Mouse (Mus musculus) frontal cortex, postnatal 14 days (tissue): ENCODE measurements at regions not wholly inside any gene's neighbourhood (a gene's known extent, or its start where the extent isn't known, plus 50 kb on each side); places are given as distances from the start of the nearest gene placed in this dataset.
"Not testable (repeated sequence)": the region's sequence is repeated elsewhere in the genome, so short reads cannot be mapped to it uniquely, and the experiment has no call there.

Experiments
- DNase-seq, 2 experiments: peaks; one replicate each; pipeline ENCODE4 v3.0.0; 2022; ENCODE audit warnings: low spot score in 2 of 2

DNA sequence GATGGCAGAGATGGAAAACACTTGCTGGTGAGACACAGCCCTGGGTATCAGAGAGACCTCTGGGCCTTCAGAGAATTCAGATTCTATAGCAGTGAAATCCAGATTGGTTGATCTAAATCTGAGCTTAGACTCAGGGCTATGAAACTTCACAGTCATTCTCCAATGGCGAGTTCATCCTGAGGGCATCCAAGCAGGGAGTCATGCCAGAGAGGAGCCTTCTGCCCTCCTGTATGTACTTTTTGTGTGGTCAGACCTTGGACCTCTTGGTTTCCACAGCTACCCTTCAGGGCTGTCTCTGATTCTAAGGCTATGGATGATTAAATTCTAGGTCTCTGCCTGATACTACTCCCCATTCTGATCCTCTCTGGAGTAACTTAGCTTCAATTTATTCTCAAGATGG lies 122.0 kb upstream of the Mettl15 start:
- no peak for DNase-seq

DNA sequence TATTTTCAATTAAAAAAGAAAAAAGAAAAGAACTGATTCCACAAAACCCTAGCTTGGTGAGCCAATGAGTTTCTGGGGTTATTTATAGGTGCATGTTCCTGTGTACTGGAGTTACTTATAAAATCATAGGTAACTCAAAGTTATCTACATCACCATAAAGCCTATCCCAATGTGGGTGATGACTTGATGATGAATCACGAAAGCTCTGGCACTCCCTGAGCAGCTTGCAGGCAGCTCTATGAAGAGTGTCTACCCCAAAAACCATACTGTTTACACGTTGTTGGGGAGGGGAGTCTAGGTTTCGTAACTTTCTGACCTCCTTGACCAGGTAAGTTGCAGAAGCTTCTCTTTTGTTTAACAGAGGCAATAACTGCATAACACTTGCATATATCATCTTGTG lies 123.7 kb upstream of the Mettl15 start:
- DNase-seq = no peak

DNA sequence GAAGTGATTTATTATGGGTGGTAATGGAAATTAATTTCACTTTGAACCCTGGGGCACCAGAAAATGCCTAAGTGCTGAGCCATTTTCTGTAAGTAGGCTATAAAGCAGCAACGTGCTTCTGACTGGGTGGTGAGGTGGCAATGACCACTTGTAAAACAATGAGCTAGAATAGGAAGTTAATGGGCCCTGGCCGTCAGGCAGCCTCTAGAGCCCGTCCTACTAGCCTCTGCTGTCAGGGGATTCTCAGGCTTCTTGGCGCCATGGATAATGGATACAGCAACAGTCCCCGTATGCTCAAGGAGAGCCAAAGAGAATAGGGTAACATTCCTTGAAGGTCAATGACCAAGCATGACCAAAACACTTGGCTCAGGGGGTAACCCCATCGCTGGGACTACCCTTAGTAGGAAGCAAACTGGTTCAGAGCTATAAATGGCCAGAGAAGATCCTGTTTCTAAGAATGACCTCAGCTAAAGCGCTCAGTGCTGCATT lies 126.1 kb upstream of the Mettl15 start:
- DNase-seq = no peak

DNA sequence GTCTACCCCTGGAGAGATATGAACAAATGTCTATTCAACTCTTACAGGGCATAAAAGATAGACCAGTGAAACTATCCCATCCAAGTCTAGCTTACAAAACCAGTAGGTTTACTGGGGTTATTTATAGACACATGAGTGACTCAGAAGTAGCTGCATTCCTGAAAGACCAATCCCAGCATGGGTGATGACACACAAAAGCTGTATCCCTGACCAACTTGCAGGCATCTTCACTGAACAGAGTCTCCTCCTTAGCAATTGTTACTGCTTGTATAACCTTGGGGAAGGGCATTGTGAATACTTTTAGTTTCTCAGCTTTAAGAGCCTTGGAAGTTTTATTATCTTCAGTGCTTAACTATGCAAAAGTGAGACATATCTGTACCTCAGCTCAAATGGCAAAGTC lies 139.6 kb upstream of the Mettl15 start:
- DNase-seq = no peak

DNA sequence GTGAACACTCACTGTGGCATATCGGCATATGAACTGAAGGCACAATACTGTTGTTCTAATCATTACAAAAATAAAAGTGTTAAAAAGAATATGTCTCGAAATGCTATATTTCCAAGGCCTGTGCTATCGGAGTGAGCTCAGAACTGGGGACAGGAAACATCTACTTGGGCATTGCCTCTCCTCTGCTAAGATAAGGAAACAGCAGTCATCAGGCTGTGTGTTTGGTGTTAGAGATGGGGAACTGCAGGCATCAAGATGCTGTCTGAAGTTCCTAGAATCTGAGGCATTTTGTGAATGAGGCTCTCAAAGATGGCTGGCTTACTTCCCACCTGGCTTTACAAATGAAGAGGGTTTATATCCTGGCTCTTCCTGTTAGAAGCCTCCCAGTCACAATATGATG lies 150.6 kb upstream of the Mettl15 start:
- DNase-seq = no peak

DNA sequence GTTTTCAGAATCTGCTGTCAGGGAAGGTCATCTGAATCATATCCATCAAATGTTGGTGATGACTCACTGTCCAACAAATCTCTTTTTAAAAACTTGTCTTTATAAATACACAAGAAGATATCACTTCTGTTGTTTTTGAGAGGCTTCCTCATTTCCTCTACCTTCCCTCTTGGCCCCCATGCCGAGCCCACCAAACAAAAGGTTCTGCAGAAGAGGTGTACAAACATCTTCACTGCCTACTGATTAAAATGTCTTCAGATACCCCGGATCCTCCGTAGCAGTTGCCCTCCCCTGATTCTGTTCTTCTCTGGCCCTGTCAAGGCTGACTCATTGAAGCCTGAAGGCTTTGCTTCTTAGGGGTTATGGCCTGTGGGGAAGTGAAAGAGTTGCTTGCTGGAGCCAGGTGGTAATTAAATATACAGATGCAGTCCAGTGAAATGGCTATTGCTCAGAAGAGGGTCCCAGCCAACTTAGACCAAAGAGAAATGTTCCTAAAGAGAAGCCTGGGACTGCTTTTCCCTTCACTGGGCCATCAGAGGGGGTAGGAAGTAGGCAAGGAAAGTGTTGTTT lies 162.1 kb upstream of the Mettl15 start:
- no peak for DNase-seq

DNA sequence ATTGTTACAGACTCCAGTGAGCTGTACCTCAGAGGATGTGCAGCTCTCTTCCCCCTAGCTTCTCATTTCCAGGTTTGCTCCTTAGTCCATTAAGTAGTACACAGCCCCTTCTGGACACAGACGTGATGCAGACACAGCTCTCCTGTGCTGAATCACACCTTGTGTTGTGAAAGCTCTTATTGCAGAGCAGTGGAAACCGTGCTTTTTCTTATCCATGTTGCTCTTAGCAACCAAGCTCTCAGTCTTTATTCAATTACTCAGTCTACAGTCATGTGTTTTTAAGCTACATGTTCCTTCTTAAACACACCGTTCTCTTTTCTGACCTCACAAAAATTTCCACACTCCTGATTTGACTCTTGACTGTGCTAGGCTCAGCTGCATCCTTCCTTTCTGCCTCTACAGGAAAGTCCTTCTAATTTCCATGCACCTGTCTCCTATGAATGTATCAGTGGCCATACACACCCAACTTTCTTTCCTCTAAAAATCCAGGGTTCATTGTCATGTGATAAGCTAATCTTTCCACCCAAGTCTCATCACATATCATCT lies 163.0 kb upstream of the Mettl15 start:
- no peak for DNase-seq

DNA sequence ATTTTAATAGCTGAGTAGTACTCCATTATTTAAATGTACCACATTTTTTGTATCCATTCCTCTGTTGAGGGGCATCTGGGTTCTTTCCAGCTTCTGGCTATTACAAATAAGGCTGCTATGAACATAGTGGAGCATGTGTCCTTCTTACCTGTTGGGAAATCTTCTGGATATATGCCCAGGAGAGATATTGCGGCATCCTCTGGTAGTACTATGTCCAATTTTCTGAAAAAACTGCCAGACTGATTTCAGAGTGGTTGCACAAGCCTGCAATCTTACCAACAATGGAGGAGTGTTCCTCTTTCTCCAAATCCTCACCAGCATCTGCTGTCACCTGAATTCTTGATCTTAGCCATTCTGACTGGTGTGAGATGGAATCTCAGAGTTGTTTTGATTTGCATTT lies 181.7 kb upstream of the Mettl15 start:
- DNase-seq = not testable (repeated sequence)

DNA sequence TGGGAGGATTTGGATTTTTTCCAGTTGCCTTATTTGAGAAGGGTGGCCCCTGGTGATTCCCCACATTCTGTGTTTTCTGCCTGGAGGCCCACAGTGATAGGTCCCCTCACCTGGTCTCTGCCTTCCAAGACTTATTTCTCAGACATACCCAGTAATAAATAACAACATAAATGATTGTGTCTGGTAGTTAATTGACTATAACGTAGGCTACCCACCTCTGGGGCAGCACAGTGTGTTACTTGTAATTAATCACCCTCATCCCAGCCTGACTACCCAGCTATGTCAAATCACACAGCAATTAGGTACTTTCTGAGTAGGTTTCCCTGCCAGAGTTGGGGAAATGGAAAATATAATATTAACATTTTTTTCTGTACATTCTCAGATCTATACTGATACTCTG lies 190.2 kb upstream of the Bdnf start:
- no peak for DNase-seq

DNA sequence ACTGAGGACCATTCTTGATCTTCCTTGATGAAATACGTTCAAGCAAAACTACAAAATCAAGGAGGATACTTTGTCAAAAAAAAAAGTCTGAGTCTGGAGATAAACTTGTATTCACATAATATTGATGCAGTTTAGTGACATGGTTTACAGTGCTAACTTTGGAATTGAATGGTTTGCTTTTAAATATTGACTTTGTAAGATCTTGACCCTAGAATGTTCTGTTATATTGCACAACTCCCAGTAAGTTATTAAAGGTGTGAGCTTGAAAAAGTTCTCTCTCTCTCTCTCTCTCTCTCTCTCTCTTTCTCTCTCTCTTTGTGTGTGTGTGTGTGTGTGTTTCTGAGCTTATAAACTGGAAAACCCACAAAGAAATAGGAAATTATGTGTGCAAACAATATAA lies 186.9 kb upstream of the Bdnf start:
- DNase-seq = no peak

DNA sequence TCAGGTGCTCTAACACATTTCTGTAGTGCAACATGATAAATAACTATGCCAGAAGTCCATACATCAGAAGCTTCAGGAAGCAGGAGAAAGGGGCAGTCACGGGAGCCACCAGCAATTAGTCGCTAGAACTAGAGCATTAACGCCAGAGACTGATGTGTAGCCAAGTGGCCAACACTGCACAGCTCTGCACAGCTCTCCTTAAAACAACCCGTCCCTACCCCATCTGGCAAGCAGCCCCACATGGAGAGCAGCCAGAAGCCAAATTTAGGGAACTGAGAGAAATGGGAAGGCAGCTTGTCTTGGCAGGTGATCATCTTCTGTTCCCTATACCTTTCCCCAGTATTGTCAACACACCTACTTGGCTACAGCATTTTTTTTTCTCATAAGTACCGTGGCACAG lies 172.3 kb upstream of the Bdnf start:
- DNase-seq = peak; percentile 10 to 19

DNA sequence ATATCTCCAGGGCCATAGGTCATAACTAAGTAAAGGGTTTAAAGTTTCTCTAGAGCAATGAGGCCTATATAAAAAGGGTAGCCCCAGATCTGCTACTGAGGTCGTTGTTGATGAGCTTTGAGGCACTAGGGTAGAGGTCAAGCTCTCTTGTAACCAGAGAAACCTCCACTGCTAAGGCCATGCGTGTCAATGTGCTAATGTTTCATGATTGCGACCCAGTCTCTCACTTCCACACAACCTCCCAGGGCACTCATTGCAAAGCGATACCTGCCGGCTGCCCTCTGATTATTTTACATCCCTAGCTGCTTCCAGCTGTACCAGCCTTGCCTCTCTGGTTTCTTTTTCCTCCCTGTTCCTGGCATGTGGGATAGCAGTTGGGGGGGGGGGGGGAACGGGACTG lies 169.6 kb upstream of the Bdnf start:
- DNase-seq = no peak

DNA sequence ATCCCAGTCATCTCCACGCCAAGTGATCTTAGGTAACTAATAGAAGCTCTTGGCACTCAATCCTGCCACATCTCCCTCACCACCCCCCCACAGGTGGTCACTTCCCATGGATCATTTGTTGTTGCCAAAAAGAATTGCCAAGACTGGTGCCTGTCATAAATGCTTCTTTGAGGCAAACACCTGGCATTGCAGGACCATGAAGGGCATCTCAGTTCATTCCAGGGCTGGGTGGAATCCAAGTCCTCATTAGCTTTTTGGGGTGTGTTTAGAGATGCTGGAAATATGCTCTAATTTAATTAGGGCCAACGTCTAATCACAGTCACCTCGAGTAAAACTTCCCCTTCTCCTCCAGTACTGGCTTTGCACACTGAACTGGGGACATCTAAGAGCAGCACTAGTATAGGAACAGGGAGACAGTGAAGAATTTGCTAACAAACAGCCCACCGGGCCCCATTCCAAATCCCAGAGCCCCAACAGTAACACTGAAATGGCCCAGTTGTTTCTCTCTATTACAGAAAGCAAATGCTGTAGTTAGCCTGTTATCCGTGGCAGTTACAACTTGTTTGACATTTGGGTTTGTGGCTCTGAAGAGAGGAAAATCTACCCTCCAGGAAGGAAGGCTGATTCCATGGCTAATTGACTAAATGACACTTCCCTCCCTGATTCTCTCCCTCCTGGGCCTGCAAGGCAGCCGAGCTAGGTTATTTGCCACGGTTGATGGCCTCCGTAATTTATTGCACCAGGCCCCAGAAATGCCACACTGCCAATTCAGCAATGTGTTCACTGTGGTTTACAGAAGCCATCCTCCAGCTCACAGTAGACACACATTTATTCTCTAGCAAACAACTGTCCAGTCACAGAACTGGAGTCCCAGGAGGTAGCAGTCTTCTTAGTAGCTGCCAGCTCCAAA lies 164.2 kb upstream of the Bdnf start:
- no peak for DNase-seq

DNA sequence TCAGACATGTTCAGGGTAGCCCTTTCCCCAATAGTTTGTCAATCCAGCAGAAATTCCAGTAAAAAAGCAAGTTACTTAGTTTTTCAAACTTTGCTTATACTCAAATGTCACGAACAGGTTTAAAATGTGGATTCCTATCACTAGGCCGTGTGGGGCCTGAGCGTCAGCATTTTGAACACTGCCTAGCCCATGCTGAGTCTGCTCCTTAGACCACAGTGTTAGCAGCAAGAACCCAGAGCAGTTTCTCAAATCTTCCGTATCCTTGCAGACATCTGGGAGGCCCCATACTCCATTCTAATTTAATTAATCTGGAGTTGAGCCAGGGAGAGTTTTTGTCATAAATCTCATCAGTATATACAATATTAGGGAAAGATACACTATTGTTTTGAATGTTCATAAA lies 163.4 kb upstream of the Bdnf start:
- no peak for DNase-seq

DNA sequence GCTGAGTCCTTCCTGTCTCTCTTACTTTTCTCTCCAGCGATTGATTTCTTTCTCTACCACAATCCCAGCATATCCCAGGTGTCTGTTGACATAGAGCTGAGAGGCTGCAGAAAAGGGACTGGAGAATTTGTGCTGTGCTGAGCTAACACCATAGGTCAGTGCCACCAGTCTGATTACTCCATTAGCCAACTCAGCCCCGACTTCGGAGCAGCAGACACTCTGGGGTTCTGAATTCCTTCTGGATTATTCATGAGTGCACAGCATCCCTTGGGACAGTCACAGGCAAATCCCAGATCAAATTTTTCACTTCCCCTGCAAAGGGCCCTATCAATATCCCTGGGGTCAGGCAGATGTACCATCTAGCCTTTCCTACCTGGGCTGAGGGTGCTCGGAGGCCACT lies 155.2 kb upstream of the Bdnf start:
- DNase-seq = no peak

DNA sequence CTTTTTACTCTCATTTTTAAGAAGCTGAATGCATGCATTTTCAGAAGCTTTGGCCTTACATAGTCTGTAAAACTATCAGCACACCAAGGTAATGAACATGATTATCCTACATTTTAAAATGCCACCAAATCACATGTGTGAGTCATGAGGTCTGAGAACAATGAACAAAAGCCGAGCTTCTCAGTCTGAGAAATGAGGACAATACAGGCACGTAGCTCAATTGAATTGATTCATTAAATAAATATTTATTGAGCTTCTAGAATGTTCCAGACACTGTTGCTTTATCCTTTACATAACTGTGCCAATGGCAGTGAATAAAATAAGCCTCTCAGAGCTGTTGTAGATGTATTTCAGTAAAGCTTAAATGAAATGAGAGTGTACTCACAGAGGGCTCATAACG lies 154.0 kb upstream of the Bdnf start:
- no peak for DNase-seq

DNA sequence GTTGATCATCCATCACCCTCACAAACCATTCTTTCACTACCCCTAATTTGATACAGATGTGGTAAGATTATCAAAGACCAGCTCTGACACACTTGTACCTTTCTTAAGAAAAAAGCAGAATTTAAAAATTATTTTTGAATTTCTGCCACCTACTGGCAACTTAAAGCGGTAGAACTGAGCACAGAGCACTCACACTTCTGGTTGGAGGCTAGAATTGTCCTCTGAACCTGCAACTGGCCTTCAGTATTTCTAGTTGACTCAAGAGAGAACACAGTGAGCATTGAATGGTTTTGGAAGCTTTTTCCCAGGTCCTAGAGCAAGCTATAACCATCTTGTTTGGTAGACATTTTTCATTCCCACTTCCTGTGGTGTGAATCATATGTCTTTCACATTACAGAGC lies 135.0 kb upstream of the Bdnf start:
- DNase-seq = no peak

DNA sequence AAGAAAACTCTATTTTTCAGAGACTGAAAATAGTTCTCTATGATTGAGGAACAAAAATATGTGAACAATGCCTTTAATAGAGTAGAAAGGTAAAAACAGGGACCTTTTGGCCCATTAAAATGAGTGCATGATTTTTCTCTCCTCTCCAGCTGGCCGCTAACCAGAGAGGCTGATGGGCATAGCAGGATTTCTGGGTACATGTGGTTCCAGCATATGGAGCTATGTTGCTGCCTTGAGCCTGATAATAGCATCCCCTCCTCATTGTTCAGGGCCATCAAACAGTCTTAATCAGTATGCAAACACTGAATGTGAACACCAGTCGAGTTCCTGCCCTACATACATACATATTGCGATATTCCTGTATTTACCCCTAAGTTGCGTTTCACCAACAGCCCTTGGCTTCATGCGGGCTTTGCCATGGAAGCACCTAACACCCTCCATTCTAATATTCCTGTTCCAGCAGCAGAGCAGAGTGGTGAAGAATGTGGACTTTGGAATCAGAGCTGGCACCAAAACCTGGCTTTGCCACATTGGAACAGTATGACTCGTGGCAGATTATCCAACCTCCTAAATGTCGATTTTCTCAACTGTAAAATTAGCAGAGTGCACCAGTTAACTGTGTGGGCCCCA lies 127.9 kb upstream of the Bdnf start:
- no peak for DNase-seq

DNA sequence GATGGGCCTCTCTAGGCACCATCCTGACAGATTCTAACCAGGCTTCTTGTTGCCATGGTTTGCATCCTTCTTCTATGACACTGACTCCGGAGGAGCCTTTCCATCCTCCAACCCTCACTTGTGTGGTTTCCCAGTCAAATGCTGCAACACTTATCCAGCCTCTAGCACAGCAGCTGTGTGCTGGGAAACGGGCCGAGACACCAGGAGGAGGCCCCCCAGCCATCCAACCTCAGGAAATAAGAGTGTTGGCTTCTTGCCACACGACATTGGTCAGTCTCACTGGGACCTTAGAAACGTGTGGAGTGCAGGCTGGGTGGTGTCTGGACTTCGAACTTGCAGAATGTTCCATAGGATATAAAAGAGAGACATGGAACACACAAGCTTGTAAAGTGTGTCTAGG lies 119.9 kb upstream of the Bdnf start:
- DNase-seq = no peak

DNA sequence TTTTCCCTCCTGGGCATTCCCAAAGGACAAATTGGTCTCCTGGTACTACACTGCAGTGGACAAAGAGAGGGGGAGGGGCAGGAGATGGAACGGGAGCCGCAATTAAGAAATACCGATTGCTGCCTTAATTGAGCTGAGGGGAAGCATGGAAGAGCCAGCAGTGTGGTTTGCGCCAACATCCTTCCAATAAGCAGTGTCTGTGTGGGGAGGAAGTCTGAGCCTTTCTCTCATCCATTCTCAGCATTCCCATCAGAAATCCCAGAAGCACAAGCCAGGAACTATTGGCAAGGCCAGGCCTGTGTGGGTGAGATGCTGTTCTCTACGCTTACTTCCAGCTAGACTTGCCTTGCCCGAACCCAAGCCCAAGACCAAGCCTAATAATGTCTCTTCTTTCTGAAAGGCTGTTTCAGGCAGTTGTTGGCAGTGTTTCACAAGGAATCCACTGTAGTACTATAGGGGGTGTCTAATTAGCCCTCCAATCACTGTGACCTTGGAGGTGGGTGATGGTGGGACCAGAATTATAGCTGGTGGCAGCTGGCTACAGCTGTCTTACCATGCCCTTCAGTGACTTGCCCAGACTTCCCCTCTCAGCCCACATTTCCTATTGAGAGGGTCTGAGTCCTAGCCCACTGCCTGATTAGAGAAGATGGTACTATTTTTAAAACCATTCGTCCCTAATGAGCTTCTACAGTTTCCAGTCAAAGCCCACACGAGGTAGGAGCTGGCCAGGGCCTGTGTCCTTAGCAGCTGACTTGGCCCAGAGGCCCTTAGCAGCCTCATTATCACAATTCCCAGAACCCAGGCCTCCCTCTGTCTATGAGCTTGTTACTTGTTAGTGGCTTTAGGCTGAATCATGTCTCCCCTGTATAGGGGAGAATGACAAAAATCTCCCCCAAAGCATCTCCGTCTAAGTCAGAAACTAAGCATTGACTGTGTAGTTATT lies 115.1 kb upstream of the Bdnf start:
- DNase-seq = peak in 1 of 2 experiments; percentile 20

DNA sequence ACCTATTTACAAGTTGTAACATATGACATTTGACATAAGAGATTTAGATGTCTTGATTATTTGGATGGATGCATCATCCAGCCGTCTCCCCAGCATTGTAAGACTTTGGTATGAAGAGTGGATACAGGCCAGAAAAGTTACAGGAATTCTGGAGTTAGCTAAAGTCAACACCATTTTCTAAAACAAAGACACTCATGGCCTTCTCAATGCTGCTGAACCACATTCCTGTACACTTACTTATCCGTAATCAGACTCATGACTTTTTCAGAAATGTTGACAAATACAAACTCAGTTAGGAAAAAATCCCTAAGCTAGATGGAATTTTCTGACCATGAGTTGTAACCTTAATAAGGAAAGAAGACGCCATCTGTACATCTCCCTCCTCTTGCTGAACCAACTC lies 111.5 kb upstream of the Bdnf start:
- no peak for DNase-seq

DNA sequence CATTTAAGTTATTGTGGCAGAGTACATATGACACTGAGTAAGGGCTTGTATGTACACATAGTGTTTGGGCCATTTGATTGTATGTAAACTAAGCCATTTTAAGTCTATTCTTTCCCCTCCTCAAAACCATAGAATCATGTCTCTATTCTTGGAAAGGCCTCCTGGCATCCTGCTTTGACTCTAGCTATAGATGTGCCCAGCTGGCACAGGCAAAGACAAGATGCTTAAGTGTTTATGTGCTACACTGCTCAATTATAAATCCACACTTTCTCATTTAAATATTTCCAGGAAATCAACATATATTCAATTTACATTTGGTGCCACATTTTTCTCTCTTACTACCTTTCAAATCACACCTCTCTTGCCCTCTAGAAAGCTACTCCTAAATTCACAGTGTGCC lies 97.6 kb upstream of the Bdnf start:
- DNase-seq = no peak
